Mouse (Mus musculus): ENCODE data around the gene Dnajb14. TPM values are rescaled to one million over a fixed set of nuclear protein-coding genes. Genes with fewer than 3 reads are reported as not detected.
A peak's percentile ranks its signal among the peaks of the same experiment; 100 is the strongest.
"Not testable (repeated sequence)": the region's sequence is repeated elsewhere in the genome, so short reads cannot be mapped to it uniquely, and the experiment has no call there.

Dnajb14 gene
- polyA plus RNA-seq, 1 experiment from 2014 or later, result 7.8 TPM

GRCm38 (mm10) chr3:137895196-137895595 is 27.7 kb downstream of the Dnajb14 start:
- Histone ChIP-seq H3K4me3 (replicated peaks; ENCODE audit: low read length) (no peak overlapping the region), H3K4me2 (ENCODE audit: low read length) (no peak overlapping the region), H3K27me3 (replicated peaks; ENCODE audit: control insufficient read depth, insufficient read depth, low read length) (no peaks in the 10 kb centered on the region), H3K36me3 (ENCODE audit: control insufficient read depth, insufficient read depth) (peaks cover 4% of the 10 kb centered on the region; the same call in 1 of the 2 replicates), H3K9me3 (ENCODE audit: control insufficient read depth, low read length) (no peaks in the 10 kb centered on the region), H3K9ac (replicated peaks; ENCODE audit: low read depth, low read length) (no peak overlapping the region), H3K4me1 (replicated peaks; ENCODE audit: control insufficient read depth, insufficient read depth, low read length) (peaks cover 3% of the 10 kb centered on the region), H3K27ac (ENCODE audit: low read length) (no peak overlapping the region)
- 95% methylated on average over 3 of the region's 3 CpGs for WGBS
- no peak for ATAC-seq

GRCm38 (mm10) chr3:137896386-137896785 is 28.9 kb downstream of the Dnajb14 start:
- ATAC-seq, result no peak
- 82% methylated on average over 4 of the region's 4 CpGs for WGBS
- Histone ChIP-seq H3K27ac (ENCODE audit: low read length) (no peak overlapping the region), H3K9ac (replicated peaks; ENCODE audit: low read depth, low read length) (no peak overlapping the region), H3K36me3 (ENCODE audit: control insufficient read depth, insufficient read depth) (0 out of 2 replicates have a peak, but pooled peaks cover 4% of the 10 kb centered on the region), H3K4me1 (replicated peaks; ENCODE audit: control insufficient read depth, insufficient read depth, low read length) (peaks cover 8% of the 10 kb centered on the region), H3K4me3 (replicated peaks; ENCODE audit: low read length) (no peak overlapping the region), H3K27me3 (replicated peaks; ENCODE audit: control insufficient read depth, insufficient read depth, low read length) (no peaks in the 10 kb centered on the region), H3K9me3 (ENCODE audit: control insufficient read depth, low read length) (no peaks in the 10 kb centered on the region), H3K4me2 (ENCODE audit: low read length) (no peak overlapping the region)

GRCm38 (mm10) chr3:137896867-137897266 is 29.4 kb downstream of the Dnajb14 start:
- H3K4me3 ChIP-seq (replicated peaks; ENCODE audit: low read length), result no peak overlapping the region
- no peak overlapping the region for H3K4me2 ChIP-seq (ENCODE audit: low read length)
- no peak for ATAC-seq
- H3K9me3 ChIP-seq (ENCODE audit: control insufficient read depth, low read length), result no peaks in the 10 kb centered on the region
- no peak overlapping the region for H3K9ac ChIP-seq (replicated peaks; ENCODE audit: low read depth, low read length)
- 99% methylated on average over 3 of the region's 3 CpGs for WGBS
- no peak overlapping the region for H3K27ac ChIP-seq (ENCODE audit: low read length)
- 0 out of 2 replicates have a peak, but pooled peaks cover 4% of the 10 kb centered on the region for H3K36me3 ChIP-seq (ENCODE audit: control insufficient read depth, insufficient read depth)
- peaks cover 8% of the 10 kb centered on the region for H3K4me1 ChIP-seq (replicated peaks; ENCODE audit: control insufficient read depth, insufficient read depth, low read length)
- no peaks in the 10 kb centered on the region for H3K27me3 ChIP-seq (replicated peaks; ENCODE audit: control insufficient read depth, insufficient read depth, low read length)

- no peak overlapping the region for H3K27ac ChIP-seq (ENCODE audit: low read length)
Observed at GRCm38 (mm10) chr3:137897685-137898084, 30.2 kb downstream of the Dnajb14 start.

GRCm38 (mm10) chr3:137900149-137900548 is 32.7 kb downstream of the Dnajb14 start:
- 32% methylated on average over 10 of the region's 10 CpGs for WGBS
- Histone ChIP-seq H3K9ac (replicated peaks; ENCODE audit: low read depth, low read length) (no peak overlapping the region), H3K4me1 (replicated peaks; ENCODE audit: control insufficient read depth, insufficient read depth, low read length) (peaks cover 8% of the 10 kb centered on the region), H3K9me3 (ENCODE audit: control insufficient read depth, low read length) (no peaks in the 10 kb centered on the region), H3K27ac (ENCODE audit: low read length) (no peak overlapping the region), H3K4me2 (ENCODE audit: low read length) (peak overlapping the region; percentile 10; the same call in 1 of the 2 replicates), H3K27me3 (replicated peaks; ENCODE audit: control insufficient read depth, insufficient read depth, low read length) (no peaks in the 10 kb centered on the region), H3K36me3 (ENCODE audit: control insufficient read depth, insufficient read depth) (0 out of 2 replicates have a peak, but pooled peaks cover under 1% of the 10 kb centered on the region), H3K4me3 (replicated peaks; ENCODE audit: low read length) (no peak overlapping the region)
- ATAC-seq, result peak; percentile 64; the same call in 1 of the 2 replicates

More at GRCm38 (mm10) chr3:137897685-137898084, 30.2 kb downstream of the Dnajb14 start:
- no peak overlapping the region for H3K4me3 ChIP-seq (replicated peaks; ENCODE audit: low read length)
- H3K36me3 ChIP-seq (ENCODE audit: control insufficient read depth, insufficient read depth), result 0 out of 2 replicates have a peak, but pooled peaks cover 4% of the 10 kb centered on the region
- H3K27me3 ChIP-seq (replicated peaks; ENCODE audit: control insufficient read depth, insufficient read depth, low read length), result no peaks in the 10 kb centered on the region
- no peak for ATAC-seq
- no peaks in the 10 kb centered on the region for H3K9me3 ChIP-seq (ENCODE audit: control insufficient read depth, low read length)
- peaks cover 8% of the 10 kb centered on the region for H3K4me1 ChIP-seq (replicated peaks; ENCODE audit: control insufficient read depth, insufficient read depth, low read length)
- H3K4me2 ChIP-seq (ENCODE audit: low read length), result no peak overlapping the region
- WGBS, result 84% methylated on average over 5 of the region's 5 CpGs
- H3K9ac ChIP-seq (replicated peaks; ENCODE audit: low read depth, low read length), result no peak overlapping the region

- Histone ChIP-seq H3K4me3 (replicated peaks; ENCODE audit: low read length) (no peak overlapping the region), H3K9me3 (ENCODE audit: control insufficient read depth, low read length) (no peaks in the 10 kb centered on the region), H3K27ac (ENCODE audit: low read length) (no peak overlapping the region), H3K4me2 (ENCODE audit: low read length) (no peak overlapping the region), H3K27me3 (replicated peaks; ENCODE audit: control insufficient read depth, insufficient read depth, low read length) (no peaks in the 10 kb centered on the region), H3K36me3 (ENCODE audit: control insufficient read depth, insufficient read depth) (no peaks in the 10 kb centered on the region), H3K9ac (replicated peaks; ENCODE audit: low read depth, low read length) (no peak overlapping the region), H3K4me1 (replicated peaks; ENCODE audit: control insufficient read depth, insufficient read depth, low read length) (peaks cover 9% of the 10 kb centered on the region; the same call in 1 of the 2 replicates)
- 80% methylated on average over 2 of the region's 2 CpGs for WGBS
- ATAC-seq, result no peak
Observed at GRCm38 (mm10) chr3:137913093-137913492, 45.6 kb downstream of the Dnajb14 start.

GRCm38 (mm10) chr3:137914567-137914966 is 47.1 kb downstream of the Dnajb14 start:
- H3K4me3 ChIP-seq (replicated peaks; ENCODE audit: low read length); H3K36me3 ChIP-seq (ENCODE audit: control insufficient read depth, insufficient read depth); H3K9ac ChIP-seq (replicated peaks; ENCODE audit: low read depth, low read length); H3K4me2 ChIP-seq (ENCODE audit: low read length); H3K27ac ChIP-seq (ENCODE audit: low read length); H3K27me3 ChIP-seq (replicated peaks; ENCODE audit: control insufficient read depth, insufficient read depth, low read length); H3K9me3 ChIP-seq (ENCODE audit: control insufficient read depth, low read length); ATAC-seq: not testable (repeated sequence)
- H3K4me1 ChIP-seq (replicated peaks; ENCODE audit: control insufficient read depth, insufficient read depth, low read length), result peaks cover 17% of the 10 kb centered on the region
- no CpG with 5 or more reads among the region's 1 CpGs for WGBS

GRCm38 (mm10) chr3:137917694-137918171 is 50.3 kb downstream of the Dnajb14 start:
- Histone ChIP-seq H3K27ac (ENCODE audit: low read length) (peak overlapping the region; percentile 84), H3K27me3 (replicated peaks; ENCODE audit: control insufficient read depth, insufficient read depth, low read length) (no peaks in the 10 kb centered on the region), H3K4me3 (replicated peaks; ENCODE audit: low read length) (peak overlapping the region; percentile 84), H3K36me3 (ENCODE audit: control insufficient read depth, insufficient read depth) (peaks cover 9% of the 10 kb centered on the region; the same call in 1 of the 2 replicates), H3K4me1 (replicated peaks; ENCODE audit: control insufficient read depth, insufficient read depth, low read length) (peaks cover 18% of the 10 kb centered on the region), H3K9ac (replicated peaks; ENCODE audit: low read depth, low read length) (peak overlapping the region; percentile 87), H3K4me2 (ENCODE audit: low read length) (peak overlapping the region; percentile 89), H3K9me3 (ENCODE audit: control insufficient read depth, low read length) (no peaks in the 10 kb centered on the region)
- ATAC-seq, result peak; percentile 17
- WGBS, result 6% methylated on average over 12 of the region's 12 CpGs

GRCm38 (mm10) chr3:137918172-137918931 is 50.9 kb downstream of the Dnajb14 start, which contains the start of gene Lamtor3:
Gene Lamtor3, plus strand, starts transcription at chr3:137918506.
- peak within 1 kb of the TSS; percentile 84 for H3K4me3 ChIP-seq (replicated peaks; ENCODE audit: low read length)

More at GRCm38 (mm10) chr3:137918172-137918931, 50.9 kb downstream of the Dnajb14 start, which contains the start of gene Lamtor3:
- Histone ChIP-seq H3K4me1 (replicated peaks; ENCODE audit: control insufficient read depth, insufficient read depth, low read length) (peaks cover 18% of the 10 kb centered on the region), H3K4me2 (ENCODE audit: low read length) (peak within 1 kb of the TSS; percentile 89), H3K36me3 (ENCODE audit: control insufficient read depth, insufficient read depth) (peaks cover 9% of the 10 kb centered on the region; the same call in 1 of the 2 replicates), H3K27ac (ENCODE audit: low read length) (peak within 1 kb of the TSS; percentile 84), H3K9me3 (ENCODE audit: control insufficient read depth, low read length) (no peaks in the 10 kb centered on the region), H3K9ac (replicated peaks; ENCODE audit: low read depth, low read length) (peak within 1 kb of the TSS; percentile 87), H3K27me3 (replicated peaks; ENCODE audit: control insufficient read depth, insufficient read depth, low read length) (no peaks in the 10 kb centered on the region)
- under 1% methylated on average over 47 of the region's 47 CpGs for WGBS
- peak; percentile 94 for ATAC-seq
